Mouse (Mus musculus) bone marrow, adult 2 months (tissue): Measurements from ENCODE around the gene Gm17651.

Experiments used
- CTCF ChIP-seq: fragments of 200-500 bp; IDR thresholded peaks from 2 replicates; pipeline ENCODE4 v1.5.1; 2011; ENCODE audit warnings: low read length, control low read depth; ENCODE audit not compliant: control insufficient read depth, insufficient read depth
- POLR2A ChIP-seq: fragments of 200-500 bp; IDR thresholded peaks from 2 replicates; pipeline ENCODE4 v1.6.1; 2011; ENCODE audit warnings: low read depth, mild to moderate bottlenecking, control low read depth, low read length, borderline replicate concordance; ENCODE audit not compliant: control insufficient read depth

DNA sequence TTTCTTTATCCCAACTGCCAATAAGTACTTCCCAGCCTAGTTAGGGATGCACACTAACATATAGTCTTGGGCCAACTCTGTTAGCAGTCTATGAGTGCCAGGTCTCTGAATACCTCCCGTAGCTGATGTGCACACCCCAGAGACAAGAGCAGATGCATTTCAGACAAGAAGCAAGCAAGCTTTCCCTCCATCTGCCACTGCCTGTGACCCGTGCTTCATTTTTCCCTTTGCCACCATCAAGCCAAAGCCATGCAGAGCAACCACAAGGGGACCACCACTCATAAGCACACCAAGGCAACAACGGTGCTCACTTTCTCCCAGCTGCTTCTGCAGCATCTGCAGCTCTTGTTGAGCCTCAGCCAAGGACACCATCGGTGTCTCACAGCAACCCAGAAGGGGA, 32.1 kb upstream of the Gm17651 start:
- TF ChIP-seq CTCF (no peak), POLR2A (no peak)
